Mouse (Mus musculus) midbrain, embryonic 14.5 days (tissue): Measurements from ENCODE around the gene Asic1. TPM values are rescaled to one million over a fixed set of nuclear protein-coding genes. Genes with fewer than 3 reads are reported as not detected.

Source experiments
- ATAC-seq: fragments of 200-750 bp; cut with Nextera tagmentation; 2 replicates; pipeline ENCODE4 v1.8.0; 2017; ENCODE audit warnings: moderate number of reproducible peaks, moderate library complexity; ENCODE audit not compliant: low FRiP score, low TSS enrichment
- DNase-seq: peaks from one replicate; pipeline ENCODE4 v3.0.0-alpha.2; 2015
- H3K27ac ChIP-seq: fragments of 300-500 bp; sonication (generic); replicated peaks from 2 replicates; pipeline ENCODE4 v1.5.1; 2014; ENCODE audit warnings: mild to moderate bottlenecking, low read depth, low read length, moderate library complexity
- H3K27me3 ChIP-seq: fragments of 300-500 bp; sonication (generic); 2 replicates; pipeline ENCODE4 v1.6.1; 2014; ENCODE audit warnings: low read length, control low read depth, mixed read lengths; ENCODE audit not compliant: control insufficient read depth, insufficient read depth
- H3K36me3 ChIP-seq: fragments of 300-500 bp; sonication (generic); 2 replicates; pipeline ENCODE4 v1.6.1; 2014; ENCODE audit warnings: low read length, control low read depth; ENCODE audit not compliant: control insufficient read depth, insufficient read depth
- H3K4me1 ChIP-seq: fragments of 300-500 bp; sonication (generic); 2 replicates; pipeline ENCODE4 v1.6.1; 2014; ENCODE audit warnings: mild to moderate bottlenecking, antibody characterized with exemption, low read length, control low read depth; ENCODE audit not compliant: control insufficient read depth, insufficient read depth
- H3K4me2 ChIP-seq: fragments of 300-500 bp; sonication (generic); 2 replicates; pipeline ENCODE4 v1.6.1; 2014; ENCODE audit warnings: mild to moderate bottlenecking, low read length, moderate library complexity
- H3K4me3 ChIP-seq: fragments of 300-500 bp; sonication (generic); replicated peaks from 2 replicates; pipeline ENCODE4 v1.5.1; 2014; ENCODE audit warnings: low read depth, low read length
- H3K9ac ChIP-seq: fragments of 300-500 bp; sonication (generic); replicated peaks from 2 replicates; pipeline ENCODE4 v1.6.1; 2014; ENCODE audit warnings: mild to moderate bottlenecking, low read length, moderate library complexity
- H3K9me3 ChIP-seq: fragments of 300-500 bp; sonication (generic); 2 replicates; pipeline ENCODE4 v1.6.1; 2016; ENCODE audit warnings: low read length, control low read depth, mixed read lengths; ENCODE audit not compliant: control insufficient read depth
- WGBS: fragments of 180-500 bp; shearing (Covaris S2); extraction: QIAGEN DNeasy Blood & Tissue Kit; methylation state at CpG from one replicate; pipeline ENCODE4 v1.1.7; 2014; 5-methylcytosine and 5-hydroxymethylcytosine counted together
- polyA plus RNA-seq: library from polyadenylated mRNA; unstranded; fragments of >200 nt; fragmentation: Nextera tagmentation; extraction: Ambion mirVana; gene quantifications from 2 replicates; pipeline ENCODE4 v1.2.1, GENCODE M21; 2014

The Asic1 gene
- polyA plus RNA-seq, 1 experiment from 2014 or later, result 53.5 TPM

GRCm38 (mm10) chr15:99669392-99669791, 776 bp upstream of the Asic1 start:
- no peak overlapping the region for H3K9ac ChIP-seq
- H3K27ac ChIP-seq, result peak overlapping the region; percentile 92
- peak overlapping the region; percentile 82 for H3K4me2 ChIP-seq
- peaks cover 15% of the 10 kb centered on the region; the same call in 1 of the 2 replicates for H3K36me3 ChIP-seq
- ATAC-seq (no peak), DNase-seq (no peak)
- no peak overlapping the region for H3K4me3 ChIP-seq
- no peaks in the 10 kb centered on the region for H3K9me3 ChIP-seq
- WGBS, result 17% methylated on average over 1 of the region's 1 CpGs
- peaks cover 58% of the 10 kb centered on the region for H3K4me1 ChIP-seq
- H3K27me3 ChIP-seq, result no peaks in the 10 kb centered on the region

- H3K36me3 ChIP-seq, result peaks cover 18% of the 10 kb centered on the region; the same call in 1 of the 2 replicates
- H3K9me3 ChIP-seq, result no peaks in the 10 kb centered on the region
- H3K9ac ChIP-seq, result peak overlapping the region; percentile 92
- no peaks in the 10 kb centered on the region for H3K27me3 ChIP-seq
- peak overlapping the region; percentile 92 for H3K27ac ChIP-seq
- WGBS, result 7% methylated on average over 16 of the region's 17 CpGs
- peaks cover 55% of the 10 kb centered on the region for H3K4me1 ChIP-seq
- H3K4me2 ChIP-seq, result peak overlapping the region; percentile 82
- DNase-seq, result no peak
- H3K4me3 ChIP-seq, result peak overlapping the region; percentile 83
- peak; percentile 25 for ATAC-seq
Measured at GRCm38 (mm10) chr15:99670964-99671670, 949 bp downstream of the Asic1 start.

GRCm38 (mm10) chr15:99671783-99672182, 1.6 kb downstream of the Asic1 start:
- H3K36me3 ChIP-seq, result peaks cover 18% of the 10 kb centered on the region; the same call in 1 of the 2 replicates
- peak overlapping the region; percentile 83 for H3K4me3 ChIP-seq
- ATAC-seq (no peak), DNase-seq (no peak)
- H3K9ac ChIP-seq, result peak overlapping the region; percentile 92; the same call in 1 of the 2 replicates
- no peaks in the 10 kb centered on the region for H3K9me3 ChIP-seq
- 0 out of 2 replicates have a peak overlapping the region, but pooled peaks have one; percentile 49 for H3K27ac ChIP-seq
- peak overlapping the region; percentile 82 for H3K4me2 ChIP-seq
- peaks cover 56% of the 10 kb centered on the region for H3K4me1 ChIP-seq
- WGBS, result 74% methylated on average over 14 of the region's 14 CpGs
- no peaks in the 10 kb centered on the region for H3K27me3 ChIP-seq

- WGBS, result 88% methylated on average over 3 of the region's 3 CpGs
- peak overlapping the region; percentile 82 for H3K4me2 ChIP-seq
- no peaks in the 10 kb centered on the region for H3K27me3 ChIP-seq
- H3K4me3 ChIP-seq, result no peak overlapping the region; the same call in 1 of the 2 replicates
- H3K27ac ChIP-seq, result no peak overlapping the region
- H3K4me1 ChIP-seq, result peaks cover 62% of the 10 kb centered on the region
- no peak overlapping the region for H3K9ac ChIP-seq
- H3K36me3 ChIP-seq, result peaks cover 18% of the 10 kb centered on the region; the same call in 1 of the 2 replicates
- H3K9me3 ChIP-seq, result no peaks in the 10 kb centered on the region
- no peak for ATAC-seq
- DNase-seq, result no peak
Measured at GRCm38 (mm10) chr15:99674866-99675265, 4.7 kb downstream of the Asic1 start.

GRCm38 (mm10) chr15:99677089-99677488, 6.9 kb downstream of the Asic1 start:
- H3K4me2 ChIP-seq, result peak overlapping the region; percentile 46
- WGBS, result 5% methylated on average over 8 of the region's 8 CpGs
- peaks cover 17% of the 10 kb centered on the region; the same call in 1 of the 2 replicates for H3K36me3 ChIP-seq
- peaks cover 52% of the 10 kb centered on the region for H3K4me1 ChIP-seq
- DNase-seq (peak; percentile 67), ATAC-seq (peak; percentile 80)
- no peaks in the 10 kb centered on the region for H3K27me3 ChIP-seq
- peak overlapping the region; percentile 19 for H3K4me3 ChIP-seq
- H3K9me3 ChIP-seq, result no peaks in the 10 kb centered on the region
- H3K27ac ChIP-seq, result peak overlapping the region; percentile 80
- H3K9ac ChIP-seq, result peak overlapping the region; percentile 39; the same call in 1 of the 2 replicates

- H3K27ac ChIP-seq, result no peak overlapping the region
- H3K4me3 ChIP-seq, result no peak overlapping the region
- no peaks in the 10 kb centered on the region for H3K9me3 ChIP-seq
- no peak overlapping the region for H3K4me2 ChIP-seq
- peaks cover 42% of the 10 kb centered on the region for H3K4me1 ChIP-seq
- WGBS, result 15% methylated on average over 13 of the region's 13 CpGs
- ATAC-seq, result no peak
- H3K27me3 ChIP-seq, result no peaks in the 10 kb centered on the region
- H3K36me3 ChIP-seq, result peaks cover 23% of the 10 kb centered on the region
- no peak for DNase-seq
- H3K9ac ChIP-seq, result no peak overlapping the region
Measured at GRCm38 (mm10) chr15:99678063-99678800, 8.1 kb downstream of the Asic1 start.

- Histone ChIP-seq H3K4me1 (peaks cover 34% of the 10 kb centered on the region), H3K36me3 (peaks cover 23% of the 10 kb centered on the region), H3K4me2 (peak overlapping the region; percentile 6; the same call in 1 of the 2 replicates), H3K27me3 (no peaks in the 10 kb centered on the region), H3K9ac (no peak overlapping the region), H3K4me3 (no peak overlapping the region), H3K27ac (no peak overlapping the region), H3K9me3 (no peaks in the 10 kb centered on the region)
- 71% methylated on average over 7 of the region's 7 CpGs for WGBS
- DNase-seq (no peak), ATAC-seq (no peak)
Measured at GRCm38 (mm10) chr15:99679008-99679407, 8.8 kb downstream of the Asic1 start.

GRCm38 (mm10) chr15:99682880-99683279, 12.7 kb downstream of the Asic1 start:
- Histone ChIP-seq H3K9ac (no peak overlapping the region), H3K4me2 (no peak overlapping the region), H3K4me3 (no peak overlapping the region), H3K9me3 (no peaks in the 10 kb centered on the region), H3K36me3 (peaks cover 48% of the 10 kb centered on the region), H3K27me3 (no peaks in the 10 kb centered on the region), H3K4me1 (0 out of 2 replicates have a peak, but pooled peaks cover 5% of the 10 kb centered on the region), H3K27ac (no peak overlapping the region)
- 96% methylated on average over 7 of the region's 7 CpGs for WGBS
- DNase-seq (no peak), ATAC-seq (no peak)
